Mouse (Mus musculus): ENCODE measurements at regions not wholly inside any gene's neighbourhood (a gene's known extent, or its start where the extent isn't known, plus 50 kb on each side); places are given as distances from the start of the nearest gene placed in this dataset.

GRCm38 (mm10) chr13:5937436-5937835, 76.2 kb downstream of the Klf6 start:
- no peak for TF ChIP-seq CTCF (IDR thresholded peaks at IDR 0.05; ENCODE audit: control insufficient read depth, insufficient read depth, insufficient replicate concordance, low read depth, low read length)
- no peak for TF ChIP-seq POLR2A (IDR thresholded peaks at IDR 0.05; ENCODE audit: control insufficient read depth, low read depth, low read length)
